Mouse (Mus musculus) embryonic facial prominence, embryonic 13.5 days (tissue): ENCODE data around the gene Cd151. TPM values are rescaled to one million over a fixed set of nuclear protein-coding genes. Genes with fewer than 3 reads are reported as not detected.

ENCODE experiments used
- ATAC-seq: fragments of 200-750 bp; cut with Nextera tagmentation; 2 replicates; pipeline ENCODE4 v1.8.0; 2017; ENCODE audit warnings: low read depth; ENCODE audit not compliant: insufficient number of reproducible peaks, insufficient read depth, low FRiP score, low TSS enrichment
- H3K27ac ChIP-seq: fragments of 300-500 bp; sonication (generic); 2 replicates; pipeline ENCODE4 v1.5.1; 2015; ENCODE audit warnings: moderate library complexity, mild to moderate bottlenecking, inconsistent platforms
- H3K27me3 ChIP-seq: fragments of 300-500 bp; sonication (generic); 2 replicates; pipeline ENCODE4 v1.6.1; 2015; ENCODE audit warnings: mild to moderate bottlenecking, inconsistent platforms
- H3K36me3 ChIP-seq: fragments of 300-500 bp; sonication (generic); 2 replicates; pipeline ENCODE4 v1.6.1; 2015; ENCODE audit warnings: mild to moderate bottlenecking, inconsistent platforms
- H3K4me1 ChIP-seq: fragments of 300-500 bp; sonication (generic); 2 replicates; pipeline ENCODE4 v1.6.1; 2015; ENCODE audit warnings: inconsistent platforms
- H3K4me2 ChIP-seq: fragments of 300-500 bp; sonication (generic); 2 replicates; pipeline ENCODE4 v1.6.1; 2015; ENCODE audit warnings: moderate library complexity, mild to moderate bottlenecking, inconsistent platforms
- H3K4me3 ChIP-seq: fragments of 300-500 bp; sonication (generic); 2 replicates; pipeline ENCODE4 v1.5.1; 2015; ENCODE audit warnings: mild to moderate bottlenecking, inconsistent platforms
- H3K9ac ChIP-seq: fragments of 300-500 bp; sonication (generic); 2 replicates; pipeline ENCODE4 v1.6.1; 2015; ENCODE audit warnings: mild to moderate bottlenecking, inconsistent platforms
- H3K9me3 ChIP-seq: fragments of 300-500 bp; sonication (generic); 2 replicates; pipeline ENCODE4 v1.6.1; 2016; ENCODE audit warnings: inconsistent platforms
- WGBS: fragments of 180-500 bp; shearing (Covaris S2); methylation state at CpG from one replicate; pipeline ENCODE4 v1.1.7; 2015; ENCODE audit warnings: mixed read lengths; 5-methylcytosine and 5-hydroxymethylcytosine counted together
- polyA plus RNA-seq: library from polyadenylated mRNA; unstranded; fragments of >200 nt; fragmentation: Nextera tagmentation; extraction: Ambion mirVana; gene quantifications from 2 replicates; pipeline ENCODE4 v1.2.1, GENCODE M21; 2015

Gene Cd151
- polyA plus RNA-seq, 1 experiment from 2014 or later, result 16.6 TPM

- ATAC-seq, result no peak
- 95% methylated on average over 9 of the region's 9 CpGs for WGBS
- no peak overlapping the region for H3K27ac ChIP-seq
- no peak overlapping the region for H3K9ac ChIP-seq
- H3K9me3 ChIP-seq, result no peaks in the 10 kb centered on the region
- peaks cover 38% of the 10 kb centered on the region for H3K36me3 ChIP-seq
- no peaks in the 10 kb centered on the region for H3K27me3 ChIP-seq
- H3K4me1 ChIP-seq, result peaks cover 38% of the 10 kb centered on the region
- no peak overlapping the region for H3K4me2 ChIP-seq
- no peak overlapping the region for H3K4me3 ChIP-seq
Measured at GRCm38 (mm10) chr7:141430585-141431240, 36.5 kb upstream of the Cd151 start.

- H3K9me3 ChIP-seq, result no peaks in the 10 kb centered on the region
- WGBS, result 95% methylated on average over 19 of the region's 19 CpGs
- peaks cover 38% of the 10 kb centered on the region for H3K36me3 ChIP-seq
- no peak overlapping the region for H3K4me2 ChIP-seq
- ATAC-seq, result no peak
- H3K4me1 ChIP-seq, result peaks cover 47% of the 10 kb centered on the region
- H3K27me3 ChIP-seq, result no peaks in the 10 kb centered on the region
- no peak overlapping the region for H3K4me3 ChIP-seq
- H3K9ac ChIP-seq, result no peak overlapping the region
- H3K27ac ChIP-seq, result no peak overlapping the region
Measured at GRCm38 (mm10) chr7:141431434-141432185, 35.6 kb upstream of the Cd151 start.

DNA sequence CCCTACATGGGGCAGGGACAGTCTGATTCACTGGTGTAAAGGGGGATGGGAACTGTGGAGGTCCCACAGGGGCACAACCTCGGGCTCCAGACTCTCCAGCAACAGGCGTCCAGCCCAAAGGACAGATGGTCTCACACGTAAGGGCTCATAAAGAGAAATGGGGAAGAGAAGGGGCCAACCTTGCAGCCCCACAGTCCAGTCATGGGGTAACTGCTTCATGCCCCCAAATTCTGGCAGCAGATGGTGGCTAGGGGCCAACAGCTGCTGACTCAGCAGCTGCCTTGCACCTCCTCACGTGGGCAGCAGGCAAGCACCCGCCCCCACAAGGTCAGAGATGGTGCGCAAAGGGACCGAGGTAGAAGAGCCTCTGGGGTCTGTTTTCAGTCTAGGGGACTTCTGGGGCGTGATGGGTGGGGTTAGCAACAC, 35.0 kb upstream of the Cd151 start:
- WGBS, result 87% methylated on average over 8 of the region's 8 CpGs
- Histone ChIP-seq H3K9ac (no peak overlapping the region), H3K4me1 (peaks cover 53% of the 10 kb centered on the region), H3K4me3 (no peak overlapping the region), H3K9me3 (no peaks in the 10 kb centered on the region), H3K27ac (no peak overlapping the region), H3K4me2 (no peak overlapping the region), H3K36me3 (peaks cover 38% of the 10 kb centered on the region), H3K27me3 (no peaks in the 10 kb centered on the region)
- ATAC-seq, result no peak

- Histone ChIP-seq H3K4me3 (no peak overlapping the region), H3K27ac (no peak overlapping the region), H3K9ac (peak overlapping the region; percentile 46; the same call in 1 of the 2 replicates), H3K4me1 (peaks cover 58% of the 10 kb centered on the region), H3K4me2 (no peak overlapping the region), H3K36me3 (peaks cover 39% of the 10 kb centered on the region), H3K27me3 (no peaks in the 10 kb centered on the region), H3K9me3 (no peaks in the 10 kb centered on the region)
- no peak for ATAC-seq
- 89% methylated on average over 6 of the region's 6 CpGs for WGBS
Measured at GRCm38 (mm10) chr7:141432741-141433516, 34.3 kb upstream of the Cd151 start.

DNA sequence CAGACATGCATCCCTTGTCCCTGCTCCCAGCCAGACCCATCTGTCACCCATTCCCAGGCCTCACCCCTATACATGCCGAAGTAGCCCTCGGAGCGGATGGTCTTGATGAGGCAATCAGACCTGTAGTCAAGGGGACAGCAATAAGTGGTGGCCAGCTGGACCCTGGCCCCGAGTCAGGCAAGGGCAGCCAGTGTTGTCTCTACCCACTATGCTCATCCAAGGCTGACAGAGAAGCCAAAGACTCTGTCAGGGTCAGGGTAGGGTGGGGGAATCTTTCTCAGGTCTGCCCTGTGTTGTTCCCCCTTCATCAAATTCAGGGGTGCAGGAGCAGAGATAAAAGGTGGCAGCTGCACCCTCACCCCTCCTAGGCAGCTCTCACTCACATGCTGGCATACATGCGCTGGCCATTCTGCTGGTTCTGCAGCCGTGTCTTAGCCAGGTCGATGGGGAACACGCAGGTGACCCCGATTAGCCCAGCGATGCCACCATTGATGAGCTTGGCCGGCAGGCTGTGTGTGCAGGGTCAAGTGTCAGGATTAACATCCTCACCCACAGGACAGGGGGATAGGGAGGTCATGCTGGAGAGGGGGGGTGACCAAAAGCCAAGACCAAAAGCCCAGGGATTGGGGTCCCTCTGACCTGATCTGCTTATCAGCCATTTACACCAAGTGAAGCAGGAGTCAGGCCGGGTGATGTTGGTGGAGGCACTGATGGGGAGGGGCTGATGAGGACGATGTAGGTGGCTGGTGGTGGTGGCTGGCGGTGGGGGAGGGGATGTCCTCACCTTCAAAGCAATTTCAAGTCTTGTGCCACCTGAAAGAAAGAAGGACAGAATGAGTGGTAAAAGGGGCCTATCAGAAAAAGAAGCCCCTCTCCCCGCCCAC, 33.4 kb upstream of the Cd151 start:
- WGBS, result 76% methylated on average over 15 of the region's 15 CpGs
- no peak for ATAC-seq
- peak overlapping the region; percentile 55 for H3K27ac ChIP-seq
- peak overlapping the region; percentile 55 for H3K4me3 ChIP-seq
- H3K9ac ChIP-seq, result peak overlapping the region; percentile 77
- H3K4me2 ChIP-seq, result peak overlapping the region; percentile 89
- H3K36me3 ChIP-seq, result peaks cover 47% of the 10 kb centered on the region
- peaks cover 57% of the 10 kb centered on the region for H3K4me1 ChIP-seq
- no peaks in the 10 kb centered on the region for H3K9me3 ChIP-seq
- H3K27me3 ChIP-seq, result no peaks in the 10 kb centered on the region

- Histone ChIP-seq H3K4me2 (peak overlapping the region; percentile 89), H3K9ac (peak overlapping the region; percentile 77), H3K36me3 (peaks cover 54% of the 10 kb centered on the region), H3K4me1 (peaks cover 50% of the 10 kb centered on the region), H3K9me3 (no peaks in the 10 kb centered on the region), H3K27me3 (no peaks in the 10 kb centered on the region), H3K27ac (peak overlapping the region; percentile 55), H3K4me3 (peak overlapping the region; percentile 55)
- 11% methylated on average over 8 of the region's 8 CpGs for whole genome bisulfite sequencing
- ATAC-seq, result no peak
Measured at GRCm38 (mm10) chr7:141434464-141434863, 32.7 kb upstream of the Cd151 start.

DNA sequence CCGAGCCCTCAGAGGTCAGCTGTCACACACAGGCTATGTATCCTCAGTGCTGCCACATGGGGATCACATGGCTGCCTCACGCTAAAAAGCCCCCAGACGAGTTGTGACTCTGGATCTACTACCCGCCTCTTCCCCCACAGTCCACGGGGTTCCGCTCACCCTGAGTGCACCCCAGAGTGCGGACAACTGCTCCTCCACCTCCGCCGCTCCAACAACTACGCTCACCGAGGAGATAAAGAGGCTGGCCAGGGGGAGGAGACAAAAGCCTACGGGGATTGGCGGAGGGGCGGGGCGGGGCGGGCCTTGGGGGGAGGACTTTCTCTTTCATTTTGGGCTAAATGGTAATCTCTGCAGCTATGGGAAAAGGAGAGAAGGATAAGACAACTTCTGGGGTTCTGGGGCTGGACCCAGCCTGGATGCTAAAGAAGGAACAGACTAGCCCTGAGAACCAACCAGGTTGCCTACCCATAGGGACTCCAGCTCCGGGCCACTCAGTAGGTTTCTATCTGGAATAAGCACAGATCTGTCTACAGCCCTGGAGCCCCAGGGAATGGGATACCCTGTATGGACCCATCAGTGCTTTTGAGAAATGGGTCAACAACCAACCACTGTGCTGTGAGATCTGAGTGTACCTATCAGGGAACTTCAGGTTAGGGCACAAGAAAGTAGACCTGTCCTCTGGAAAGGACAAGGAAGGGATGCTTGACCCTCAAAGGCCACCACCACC, 31.9 kb upstream of the Cd151 start:
- H3K9ac ChIP-seq, result peak overlapping the region; percentile 77
- no peak for ATAC-seq
- H3K9me3 ChIP-seq, result no peaks in the 10 kb centered on the region
- peak overlapping the region; percentile 55 for H3K4me3 ChIP-seq
- H3K36me3 ChIP-seq, result peaks cover 59% of the 10 kb centered on the region
- H3K4me2 ChIP-seq, result peak overlapping the region; percentile 89
- H3K4me1 ChIP-seq, result peaks cover 46% of the 10 kb centered on the region
- WGBS, result 4% methylated on average over 17 of the region's 17 CpGs
- no peaks in the 10 kb centered on the region for H3K27me3 ChIP-seq
- H3K27ac ChIP-seq, result peak overlapping the region; percentile 55

- Histone ChIP-seq H3K27me3 (no peaks in the 10 kb centered on the region), H3K9me3 (no peaks in the 10 kb centered on the region), H3K4me1 (peaks cover 50% of the 10 kb centered on the region), H3K27ac (no peak overlapping the region; the same call in 1 of the 2 replicates), H3K4me2 (peak overlapping the region; percentile 90), H3K9ac (no peak overlapping the region), H3K4me3 (peak overlapping the region; percentile 55; the same call in 1 of the 2 replicates), H3K36me3 (peaks cover 58% of the 10 kb centered on the region)
- WGBS, result 73% methylated on average over 9 of the region's 9 CpGs
- no peak for ATAC-seq
Measured at GRCm38 (mm10) chr7:141435856-141436522, 31.2 kb upstream of the Cd151 start.

GRCm38 (mm10) chr7:141436523-141436892, 30.7 kb upstream of the Cd151 start:
- Histone ChIP-seq H3K27ac (0 out of 2 replicates have a peak overlapping the region, but pooled peaks have one; percentile 58), H3K4me2 (peak overlapping the region; percentile 90), H3K4me1 (peaks cover 53% of the 10 kb centered on the region), H3K9me3 (no peaks in the 10 kb centered on the region), H3K9ac (peak overlapping the region; percentile 84; the same call in 1 of the 2 replicates), H3K36me3 (peaks cover 58% of the 10 kb centered on the region), H3K4me3 (peak overlapping the region; percentile 64), H3K27me3 (no peaks in the 10 kb centered on the region)
- 63% methylated on average over 2 of the region's 2 CpGs for WGBS
- ATAC-seq, result no peak
